ENCODE assay signal across 20 mouse cellular contexts in the genomic region with DNA sequence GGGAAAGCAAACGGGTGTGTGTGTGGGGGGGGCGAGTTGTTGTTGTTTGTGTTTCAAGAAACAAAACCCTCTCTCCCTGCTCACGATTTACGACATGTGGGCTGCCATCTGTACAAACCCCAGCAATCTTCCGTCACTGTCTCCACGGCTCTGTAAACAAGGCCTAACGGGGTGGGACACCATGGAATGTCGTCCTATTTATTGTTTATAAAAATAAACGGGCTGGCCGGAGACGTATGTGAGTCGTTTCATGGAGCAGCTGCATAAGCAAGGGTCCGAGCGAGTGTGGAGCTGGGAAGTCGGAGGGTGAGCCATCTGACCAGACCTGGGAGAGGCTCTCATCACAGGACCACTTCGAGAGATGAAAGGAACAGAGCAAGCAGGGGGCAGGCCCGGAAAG.
DNase-seq lines count a peak whose midpoint lies in the region; ATAC-seq lines count a peak whose summit lies in the region.
"Had no signal": no experiment of that assay in that cellular context is flagged by ENCODE, and none has a peak within 500 bp of the region (broad histone marks: within the 10 kb centered on the region; RNA-seq: fewer than 3 reads in every experiment).

No protein-coding gene starts in this region.

- no peak overlapping the region for H3K4me2 ChIP-seq in hindbrain, embryonic 14.5 days (replicated peaks)
- H3K4me2 ChIP-seq: forebrain, embryonic 15.5 days; heart, embryonic 12.5 days; stomach, embryonic 15.5 days had no signal

- H3K36me3 ChIP-seq in hindbrain, embryonic 10.5 days = no peaks in the 10 kb centered on the region
- H3K36me3 ChIP-seq in hindbrain, embryonic 14.5 days (replicated peaks; ENCODE audit: control insufficient read depth, insufficient read depth) = no peaks in the 10 kb centered on the region
- H3K36me3 ChIP-seq: forebrain, embryonic 15.5 days; G1E; heart, embryonic 12.5 days; stomach, embryonic 15.5 days had no signal

- H3K4me1 ChIP-seq in hindbrain, embryonic 10.5 days (replicated peaks) = peaks cover 10% of the 10 kb centered on the region; the same call in 1 of the 2 replicates
- no peaks in the 10 kb centered on the region for H3K4me1 ChIP-seq in hindbrain, embryonic 14.5 days (replicated peaks; ENCODE audit: control insufficient read depth, insufficient read depth, low read length)
- H3K4me1 ChIP-seq: forebrain, embryonic 15.5 days; heart, embryonic 12.5 days; stomach, embryonic 15.5 days had no signal

- no peak overlapping the region for H3K9ac ChIP-seq in hindbrain, embryonic 14.5 days
- H3K9ac ChIP-seq: forebrain, embryonic 15.5 days; heart, embryonic 12.5 days; liver, embryonic 14.5 days; stomach, embryonic 15.5 days had no signal

- ATAC-seq in hindbrain, embryonic 14.5 days (ENCODE audit: low FRiP score) = no peak
- ATAC-seq: CD4-positive, CD25-positive, alpha-beta regulatory T cell, adult 4 months; forebrain, embryonic 15.5 days; inflammation-experienced regulatory T-cells, adult 6 months; midbrain, embryonic 16.5 days had no signal

- 60% methylated on average over 17 of the region's 17 CpGs for WGBS in hindbrain, embryonic 10.5 days
- WGBS in hindbrain, embryonic 14.5 days = 44% methylated on average over 17 of the region's 17 CpGs

- no peaks in the 10 kb centered on the region for H3K9me3 ChIP-seq in hindbrain, embryonic 10.5 days
- H3K9me3 ChIP-seq in hindbrain, embryonic 14.5 days (ENCODE audit: control insufficient read depth, low read length) = no peaks in the 10 kb centered on the region
- H3K9me3 ChIP-seq: forebrain, embryonic 15.5 days; heart, embryonic 12.5 days; stomach, embryonic 15.5 days had no signal

- peak overlapping the region; percentile 45; the same call in 1 of the 2 replicates for H3K27ac ChIP-seq in hindbrain, embryonic 10.5 days
- no peak overlapping the region for H3K27ac ChIP-seq in hindbrain, embryonic 14.5 days
- H3K27ac ChIP-seq: forebrain, embryonic 15.5 days; layer of hippocampus, adult 2 months; liver, embryonic 14.5 days; stomach, embryonic 15.5 days had no signal

- peak; percentile 19 for DNase-seq in hindbrain, embryonic 10.5 days (ENCODE audit: low spot score)
- no peak for DNase-seq in hindbrain, embryonic 14.5 days (ENCODE audit: low spot score)
- peak; percentile 8 for DNase-seq in kidney, postnatal 14 days
- DNase-seq in kidney, adult 18-20 months = no peak
- DNase-seq in embryo, embryonic 10.5 days (ENCODE audit: low spot score) = peak; percentile 25
- DNase-seq in mesoderm, embryonic 11.5 days (ENCODE audit: low read depth, low spot score) = peak; percentile 43
- DNase-seq in ovary, postnatal 10 days (ENCODE audit: low spot score) = no peak
- no peak for DNase-seq in right cerebral cortex, postnatal 4 days
- DNase-seq: cerebellum, adult 9-11 months; left cerebral cortex, postnatal 4 days; thymus, adult 2 months had no signal

- no peak overlapping the region for H3K4me3 ChIP-seq in hindbrain, embryonic 10.5 days
- H3K4me3 ChIP-seq in hindbrain, embryonic 14.5 days (replicated peaks; ENCODE audit: low read length) = no peak overlapping the region
- H3K4me3 ChIP-seq: forebrain, embryonic 15.5 days; heart, embryonic 12.5 days; layer of hippocampus, adult 2 months; stomach, embryonic 15.5 days had no signal

- H3K27me3 ChIP-seq in hindbrain, embryonic 10.5 days (ENCODE audit: insufficient read depth, poor library complexity, severe bottlenecking) = 0 out of 2 replicates have a peak, but pooled peaks cover 4% of the 10 kb centered on the region
- H3K27me3 ChIP-seq in hindbrain, embryonic 14.5 days (ENCODE audit: control insufficient read depth, insufficient read depth, low read length) = no peaks in the 10 kb centered on the region
- H3K27me3 ChIP-seq: forebrain, embryonic 15.5 days; stomach, embryonic 15.5 days had no signal

Comparison
In these comparisons a context has a peak if more than half of its experiments do, and no peak if none do; other contexts are left out.
1. DNase-seq: peak in hindbrain, embryonic 10.5 days (single experiment), kidney, postnatal 14 days (single experiment), embryo, embryonic 10.5 days (single experiment) and mesoderm, embryonic 11.5 days (single experiment); none in hindbrain, embryonic 14.5 days (single experiment), kidney, adult 18-20 months (single experiment), ovary, postnatal 10 days (single experiment) and right cerebral cortex, postnatal 4 days (single experiment).